In genomic region chr5:44284384-44284783, GRCm38 (mm10) we compare ENCODE assay signal across 7 mouse cellular contexts. TPM values are rescaled to one million over a fixed set of nuclear protein-coding genes. Genes with fewer than 3 reads are reported as not detected.
A peak's percentile ranks its signal among the peaks of the same experiment; 100 is the strongest.
DNase-seq lines count a peak whose midpoint lies in the region; ATAC-seq and TF ChIP-seq lines count a peak whose summit lies in the region.

No protein-coding gene starts in this region.

- H3K36me3 ChIP-seq in hindbrain, embryonic 15.5 days: no peaks in the 10 kb centered on the region
- H3K36me3 ChIP-seq in midbrain, embryonic 14.5 days (ENCODE audit: control insufficient read depth, insufficient read depth, low read length): no peaks in the 10 kb centered on the region

- no peak overlapping the region for H3K27ac ChIP-seq in hindbrain, embryonic 15.5 days (replicated peaks)
- H3K27ac ChIP-seq in left cerebral cortex, adult 2 months: no peak overlapping the region
- H3K27ac ChIP-seq in midbrain, embryonic 14.5 days (replicated peaks; ENCODE audit: low read depth, low read length): no peak overlapping the region

- H3K9ac ChIP-seq in hindbrain, embryonic 15.5 days: no peak overlapping the region
- no peak overlapping the region for H3K9ac ChIP-seq in midbrain, embryonic 14.5 days (replicated peaks; ENCODE audit: low read length)

- no peak overlapping the region for H3K4me2 ChIP-seq in hindbrain, embryonic 15.5 days
- no peak overlapping the region for H3K4me2 ChIP-seq in midbrain, embryonic 14.5 days (ENCODE audit: low read length)

- no peaks in the 10 kb centered on the region for H3K27me3 ChIP-seq in hindbrain, embryonic 15.5 days
- H3K27me3 ChIP-seq in midbrain, embryonic 14.5 days (ENCODE audit: control insufficient read depth, insufficient read depth, low read length): no peaks in the 10 kb centered on the region

- 12% methylated on average over 5 of the region's 5 CpGs for WGBS in hindbrain, embryonic 15.5 days
- 10% methylated on average over 5 of the region's 5 CpGs for WGBS in midbrain, embryonic 14.5 days

- no peak overlapping the region for H3K4me3 ChIP-seq in hindbrain, embryonic 15.5 days
- no peak overlapping the region for H3K4me3 ChIP-seq in left cerebral cortex, adult 2 months
- no peak overlapping the region for H3K4me3 ChIP-seq in midbrain, embryonic 14.5 days (replicated peaks; ENCODE audit: low read depth, low read length)

- intact Hi-C loops in left cerebral cortex, adult 2 months (cut with DNase I): loop anchor here (2.0 kb wide), 2 partner anchors 1118 to 1140 kb away; no protein-coding TSS in a partner anchor

- peak; percentile 96 for ATAC-seq in frontal cortex, adult (ENCODE audit: low TSS enrichment)
- peak; percentile 68 for ATAC-seq in hindbrain, embryonic 15.5 days (ENCODE audit: low FRiP score, low read depth)
- peak; percentile 53; the same call in 1 of the 2 replicates for ATAC-seq in midbrain, embryonic 14.5 days (ENCODE audit: low FRiP score, low TSS enrichment)

- no peaks in the 10 kb centered on the region for H3K9me3 ChIP-seq in hindbrain, embryonic 15.5 days
- H3K9me3 ChIP-seq in midbrain, embryonic 14.5 days (ENCODE audit: control insufficient read depth, low read length): no peaks in the 10 kb centered on the region

- DNase-seq in R1 (ENCODE audit: low read depth, low spot score): peak; percentile 70
- DNase-seq in cerebellum, adult 18-20 months: peak; percentile 71 to 79
- peak; percentile 84 to 94 for DNase-seq in left cerebral cortex, adult 2 months (ENCODE audit: extremely low spot score in 1 of 2, low spot score in 2 of 2)
- DNase-seq in midbrain, embryonic 14.5 days: peak; percentile 94
- peak; percentile 19 for DNase-seq in spleen, adult 12 weeks (ENCODE audit: low spot score)

- peak; percentile 98 for TF ChIP-seq CTCF in left cerebral cortex, adult 2 months (IDR thresholded peaks at IDR 0.05)

- H3K4me1 ChIP-seq in hindbrain, embryonic 15.5 days (replicated peaks): no peaks in the 10 kb centered on the region
- H3K4me1 ChIP-seq in midbrain, embryonic 14.5 days (ENCODE audit: control insufficient read depth, insufficient read depth, low read length): no peaks in the 10 kb centered on the region

RNA-seq across cellular contexts. Expression of gene Tapt1, which starts 58.0 kb away (rescaled TPM):
- polyA plus RNA-seq in hindbrain, embryonic 15.5 days (2015; fragmentation: Nextera tagmentation; extraction: Ambion mirVana): 31.5 and 31.6 TPM in 2 replicates
- 10 to 100 TPM; 51.6 to 53.9 TPM for total RNA-seq in left cerebral cortex, adult 2 months (2021)
- polyA plus RNA-seq in midbrain, embryonic 14.5 days (2014; fragmentation: Nextera tagmentation; extraction: Ambion mirVana): 31.7 and 34.6 TPM in 2 replicates

Comparison
In these comparisons a context has a peak if more than half of its experiments do, and no peak if none do; other contexts are left out.
1. DNase-seq: peak in every context shown above with its lines; median percentile 94 in midbrain, embryonic 14.5 days; 89 in left cerebral cortex, adult 2 months; 75 in cerebellum, adult 18-20 months; 70 in R1; 19 in spleen, adult 12 weeks.